In the genomic region with DNA sequence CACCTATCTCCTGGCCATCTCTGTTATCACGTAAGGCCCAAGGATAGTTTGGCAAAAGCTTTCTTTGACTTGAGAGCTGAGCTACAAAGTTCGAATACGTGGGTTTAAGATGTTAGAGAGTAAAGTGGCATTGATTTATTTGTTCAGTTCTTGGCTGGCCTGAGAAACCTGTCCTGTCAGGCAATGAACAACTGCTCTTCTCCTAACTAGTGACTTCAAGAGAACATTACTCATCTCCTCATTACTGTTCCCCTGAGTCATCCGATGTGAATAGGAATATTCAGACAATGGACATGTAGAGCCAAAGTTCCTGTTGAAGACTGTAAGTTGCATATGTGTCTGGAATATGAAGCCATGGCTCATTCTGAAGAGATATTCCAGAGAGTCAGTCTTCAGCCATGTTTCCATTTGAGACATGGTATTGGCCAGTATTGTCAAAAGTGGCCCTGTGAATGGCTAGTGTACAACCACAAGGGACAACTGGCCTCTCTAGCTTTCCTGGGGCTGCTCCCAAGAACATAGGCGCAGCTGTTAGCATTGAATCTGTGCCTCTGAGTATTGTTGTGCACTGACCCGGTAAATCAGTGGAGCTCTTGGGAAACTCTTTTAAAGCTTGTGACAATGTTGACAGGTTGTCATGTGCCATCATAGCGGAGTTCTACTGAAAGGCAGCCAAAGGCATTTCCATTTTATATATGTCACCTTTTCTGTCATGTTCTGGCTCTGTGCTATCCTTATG, we compare ENCODE assay signal across 31 mouse cellular contexts.
DNase-seq lines count a peak whose midpoint lies in the region; ATAC-seq and TF ChIP-seq lines count a peak whose summit lies in the region.
"Had no signal": no experiment of that assay in that cellular context is flagged by ENCODE, and none has a peak within 500 bp of the region (broad histone marks: within the 10 kb centered on the region; RNA-seq: fewer than 3 reads in every experiment).

No protein-coding gene starts in this region.

- no peak for DNase-seq in embryonic facial prominence, embryonic 14.5 days (ENCODE audit: low spot score)
- DNase-seq in embryonic facial prominence, embryonic 10.5 days (ENCODE audit: low spot score), result no peak
- peak; percentile 83 for DNase-seq in Muller cell, postnatal 12 days (ENCODE audit: inconsistent ontology term)
- no peak for DNase-seq in kidney, adult 2 months
- no peak for DNase-seq in frontal cortex, postnatal 36 days (ENCODE audit: low spot score in 2 of 2)
- DNase-seq: adrenal gland, postnatal 10 days; B cell, adult 2 months; cerebellum, adult 8-10 months; cerebellum, postnatal 36 days; gastrocnemius, postnatal 14 days; heart, adult 2 months; heart, postnatal 14 days; kidney, adult 11 months; kidney, postnatal 4 days; layer of hippocampus, adult 9-11 months; lung, adult 18-20 months; right cerebral cortex, postnatal 25 days; spleen, adult 18-20 months; thymus, adult 18-20 months; thymus, postnatal 36 days had no signal

- TF ChIP-seq CTCF in kidney, adult 2 months (conservative IDR thresholded peaks at IDR 0.05; ENCODE audit: insufficient read depth, insufficient read length, low read depth, low read length), result no peak

- H3K4me2 ChIP-seq in embryonic facial prominence, embryonic 14.5 days (ENCODE audit: low read depth, low read length), result no peak overlapping the region
- H3K4me2 ChIP-seq in hindbrain, embryonic 13.5 days, result no peak overlapping the region
- no peak overlapping the region for H3K4me2 ChIP-seq in hindbrain, embryonic 12.5 days (replicated peaks)
- peak overlapping the region; percentile 14 for H3K4me2 ChIP-seq in myocyte (ENCODE audit: low read depth)
- H3K4me2 ChIP-seq: embryonic facial prominence, embryonic 12.5 days; heart, embryonic 13.5 days; limb, embryonic 13.5 days; liver, embryonic 12.5 days had no signal

- ATAC-seq in embryonic facial prominence, embryonic 14.5 days (ENCODE audit: low read depth), result peak; percentile 24; the same call in 1 of the 2 replicates
- ATAC-seq in hindbrain, embryonic 13.5 days (ENCODE audit: low FRiP score), result peak; percentile 24; the same call in 1 of the 2 replicates
- ATAC-seq in hindbrain, embryonic 12.5 days (ENCODE audit: low FRiP score), result no peak
- ATAC-seq: forebrain, embryonic 14.5 days; liver, embryonic 12.5 days had no signal

- TF ChIP-seq POLR2A in myocyte (IDR thresholded peaks at IDR 0.05; ENCODE audit: insufficient read length, low read depth), result no peak
- no peak for TF ChIP-seq POLR2A in kidney, adult 2 months (IDR thresholded peaks at IDR 0.05; ENCODE audit: low read depth, low read length)

- H3K9ac ChIP-seq in embryonic facial prominence, embryonic 14.5 days (ENCODE audit: low read depth, low read length), result no peak overlapping the region
- no peak overlapping the region for H3K9ac ChIP-seq in hindbrain, embryonic 13.5 days
- H3K9ac ChIP-seq in hindbrain, embryonic 12.5 days, result no peak overlapping the region
- H3K9ac ChIP-seq: embryonic facial prominence, embryonic 12.5 days; heart, embryonic 13.5 days; limb, embryonic 13.5 days; liver, embryonic 12.5 days had no signal

- no peaks in the 10 kb centered on the region for H3K9me3 ChIP-seq in embryonic facial prominence, embryonic 14.5 days (ENCODE audit: control insufficient read depth, low read length)
- H3K9me3 ChIP-seq in embryonic facial prominence, embryonic 10.5 days, result no peaks in the 10 kb centered on the region
- no peaks in the 10 kb centered on the region for H3K9me3 ChIP-seq in hindbrain, embryonic 13.5 days
- no peaks in the 10 kb centered on the region for H3K9me3 ChIP-seq in hindbrain, embryonic 12.5 days (replicated peaks)
- H3K9me3 ChIP-seq: embryonic facial prominence, embryonic 12.5 days; heart, embryonic 13.5 days; limb, embryonic 13.5 days; liver, embryonic 12.5 days had no signal

- H3ac ChIP-seq in myocyte (ENCODE audit: control insufficient read depth, insufficient read length), result no peak overlapping the region

- H3K36me3 ChIP-seq in embryonic facial prominence, embryonic 14.5 days (ENCODE audit: control insufficient read depth, insufficient read depth, low read length), result no peaks in the 10 kb centered on the region
- H3K36me3 ChIP-seq in embryonic facial prominence, embryonic 10.5 days (replicated peaks), result no peaks in the 10 kb centered on the region
- H3K36me3 ChIP-seq in hindbrain, embryonic 13.5 days, result no peaks in the 10 kb centered on the region
- H3K36me3 ChIP-seq in hindbrain, embryonic 12.5 days, result no peaks in the 10 kb centered on the region
- no peaks in the 10 kb centered on the region for H3K36me3 ChIP-seq in myocyte (ENCODE audit: control insufficient read depth, insufficient read depth)
- H3K36me3 ChIP-seq in kidney, adult 2 months (ENCODE audit: control insufficient read depth, insufficient read depth, low read length), result no peaks in the 10 kb centered on the region
- H3K36me3 ChIP-seq: embryonic facial prominence, embryonic 12.5 days; G1E; heart, embryonic 13.5 days; limb, embryonic 13.5 days; liver, embryonic 12.5 days had no signal

- H3K4me1 ChIP-seq in embryonic facial prominence, embryonic 14.5 days (ENCODE audit: control insufficient read depth, insufficient read depth, low read length), result 0 out of 2 replicates have a peak, but pooled peaks cover 8% of the 10 kb centered on the region
- peaks cover 29% of the 10 kb centered on the region for H3K4me1 ChIP-seq in embryonic facial prominence, embryonic 10.5 days
- H3K4me1 ChIP-seq in hindbrain, embryonic 13.5 days (replicated peaks), result peaks cover 18% of the 10 kb centered on the region; the same call in 1 of the 2 replicates
- H3K4me1 ChIP-seq in hindbrain, embryonic 12.5 days, result no peaks in the 10 kb centered on the region; the same call in 1 of the 2 replicates
- no peaks in the 10 kb centered on the region for H3K4me1 ChIP-seq in kidney, adult 2 months (ENCODE audit: control insufficient read depth, insufficient read depth, low read length)
- H3K4me1 ChIP-seq: liver, embryonic 12.5 days had no signal

- no peak overlapping the region for H3K27ac ChIP-seq in embryonic facial prominence, embryonic 14.5 days (replicated peaks; ENCODE audit: low read depth, low read length)
- H3K27ac ChIP-seq in embryonic facial prominence, embryonic 10.5 days (replicated peaks), result no peak overlapping the region
- no peak overlapping the region for H3K27ac ChIP-seq in hindbrain, embryonic 13.5 days
- H3K27ac ChIP-seq in hindbrain, embryonic 12.5 days, result no peak overlapping the region
- no peak overlapping the region for H3K27ac ChIP-seq in kidney, adult 2 months (ENCODE audit: insufficient read depth, low read depth, low read length)
- H3K27ac ChIP-seq: embryonic facial prominence, embryonic 12.5 days; heart, adult 2 months; heart, embryonic 13.5 days; limb, embryonic 13.5 days; liver, embryonic 12.5 days had no signal

- H3K27me3 ChIP-seq in embryonic facial prominence, embryonic 14.5 days (replicated peaks; ENCODE audit: control insufficient read depth, insufficient read depth, low read length), result no peaks in the 10 kb centered on the region
- no peaks in the 10 kb centered on the region for H3K27me3 ChIP-seq in embryonic facial prominence, embryonic 10.5 days (replicated peaks; ENCODE audit: low read depth, poor library complexity, severe bottlenecking)
- H3K27me3 ChIP-seq in hindbrain, embryonic 13.5 days, result 0 out of 2 replicates have a peak, but pooled peaks cover 2% of the 10 kb centered on the region
- H3K27me3 ChIP-seq in hindbrain, embryonic 12.5 days, result no peaks in the 10 kb centered on the region
- no peaks in the 10 kb centered on the region for H3K27me3 ChIP-seq in myocyte (ENCODE audit: control insufficient read depth, insufficient read depth, insufficient read length)
- no peaks in the 10 kb centered on the region for H3K27me3 ChIP-seq in kidney, adult 2 months (replicated peaks; ENCODE audit: control insufficient read depth, insufficient read depth, low read length)
- H3K27me3 ChIP-seq: CH12.LX; embryonic facial prominence, embryonic 12.5 days; limb, embryonic 13.5 days; liver, embryonic 12.5 days had no signal

- no peak overlapping the region for H3K4me3 ChIP-seq in embryonic facial prominence, embryonic 14.5 days (ENCODE audit: low read depth, low read length)
- no peak overlapping the region for H3K4me3 ChIP-seq in embryonic facial prominence, embryonic 10.5 days
- no peak overlapping the region for H3K4me3 ChIP-seq in hindbrain, embryonic 13.5 days
- no peak overlapping the region for H3K4me3 ChIP-seq in hindbrain, embryonic 12.5 days
- H3K4me3 ChIP-seq in myocyte, result no peak overlapping the region
- H3K4me3 ChIP-seq in kidney, adult 2 months (ENCODE audit: insufficient read depth, low read depth, low read length), result no peak overlapping the region
- H3K4me3 ChIP-seq: embryonic facial prominence, embryonic 12.5 days; erythroblast, embryonic 14.5 days; heart, adult 2 months; heart, embryonic 13.5 days; limb, embryonic 13.5 days; liver, embryonic 12.5 days had no signal

- no peaks in the 10 kb centered on the region for H3K79me2 ChIP-seq in myocyte (ENCODE audit: control insufficient read depth, insufficient read depth)

- 75% methylated on average over 7 of the region's 7 CpGs for WGBS in embryonic facial prominence, embryonic 14.5 days
- 83% methylated on average over 7 of the region's 7 CpGs for whole genome bisulfite sequencing in embryonic facial prominence, embryonic 10.5 days
- 67% methylated on average over 7 of the region's 7 CpGs for WGBS in hindbrain, embryonic 13.5 days
- 69% methylated on average over 7 of the region's 7 CpGs for WGBS in hindbrain, embryonic 12.5 days
- WGBS in kidney, adult 2 months, result 76% methylated on average over 7 of the region's 7 CpGs

TF ChIP-seq in myocyte, 11 proteins besides CTCF, POLR2A, EP300 and RAD21:
- TF ChIP-seq MYOD1 (IDR thresholded peaks at IDR 0.05; ENCODE audit: control insufficient read depth in 1 of 3, insufficient read length in 2 of 3, low read depth in 2 of 3) (peak in 1 of 3 experiments; percentile 54), TCF3 (IDR thresholded peaks at IDR 0.05; ENCODE audit: insufficient read length, low read depth) (no peak), MYOG (IDR thresholded peaks at IDR 0.05; ENCODE audit: control insufficient read depth in 1 of 3, insufficient read depth in 1 of 3, insufficient read length in 2 of 3, low read depth in 2 of 3) (peak in 1 of 3 experiments; percentile 71)
